19 mouse cellular contexts compared by ENCODE assay signal in the genomic region with DNA sequence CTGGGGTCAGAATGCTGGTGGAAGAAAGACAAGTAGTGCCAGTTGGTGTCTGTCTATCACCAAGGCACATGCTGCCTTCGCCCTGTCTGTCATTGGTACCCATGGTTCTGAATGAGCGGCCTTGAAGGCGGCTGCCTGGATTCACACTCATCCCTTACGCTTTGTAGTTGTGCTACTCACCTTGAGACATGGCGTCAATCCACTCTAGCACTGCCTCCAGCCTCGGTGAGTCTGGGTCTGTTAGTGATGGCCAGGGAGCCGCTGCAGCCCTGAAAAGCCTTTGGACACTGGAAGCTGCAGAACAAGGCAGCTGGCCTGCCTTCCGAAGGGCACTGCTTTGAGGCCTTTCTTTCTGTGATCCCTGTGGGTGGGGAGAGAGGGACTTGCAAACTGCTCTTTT. TPM values are rescaled to one million over a fixed set of nuclear protein-coding genes. Genes with fewer than 3 reads are reported as not detected.
"Had no signal": no experiment of that assay in that cellular context is flagged by ENCODE, and none has a peak within 500 bp of the region (broad histone marks: within the 10 kb centered on the region; RNA-seq: fewer than 3 reads in every experiment).

No protein-coding gene starts in this region.

- H3K4me3 ChIP-seq: midbrain, embryonic 10.5 days; midbrain, embryonic 12.5 days; myocyte; neural tube, embryonic 13.5 days; neural tube, embryonic 15.5 days had no signal

- H3K9ac ChIP-seq: liver, embryonic 14.5 days; lung, embryonic 14.5 days; midbrain, embryonic 12.5 days; neural tube, embryonic 13.5 days; neural tube, embryonic 15.5 days had no signal

- H3K27ac ChIP-seq: liver, embryonic 14.5 days; midbrain, embryonic 10.5 days; midbrain, embryonic 12.5 days; neural tube, embryonic 13.5 days; neural tube, embryonic 15.5 days had no signal

- H3K4me1 ChIP-seq: midbrain, embryonic 10.5 days; midbrain, embryonic 12.5 days; neural tube, embryonic 13.5 days; neural tube, embryonic 15.5 days had no signal

- ATAC-seq: midbrain, embryonic 16.5 days had no signal

- H3K27me3 ChIP-seq: midbrain, embryonic 12.5 days; neural tube, embryonic 13.5 days; neural tube, embryonic 15.5 days had no signal

- H3K4me2 ChIP-seq: lung, embryonic 14.5 days; midbrain, embryonic 12.5 days; neural tube, embryonic 13.5 days; neural tube, embryonic 15.5 days had no signal

- H3K36me3 ChIP-seq: midbrain, embryonic 10.5 days; midbrain, embryonic 12.5 days; neural tube, embryonic 13.5 days; neural tube, embryonic 15.5 days had no signal

- DNase-seq: lung, adult 18-20 months; lung, embryonic 14.5 days; midbrain, embryonic 14.5 days; retina, postnatal 1 day; right cerebral cortex, adult 18-20 months; right cerebral cortex, postnatal 25 days; right cerebral cortex, postnatal 4 days; spleen, adult 18-20 months; thymus, adult 18-20 months; thymus, postnatal 14 days; thymus, postnatal 36 days had no signal

- H3K9me3 ChIP-seq: midbrain, embryonic 10.5 days; neural tube, embryonic 13.5 days had no signal

RNA-seq across cellular contexts. Expression of a gene that starts 32.8 kb away (rescaled TPM):
- total RNA-seq: megakaryocyte-erythroid progenitor cell, adult 5-6 weeks had no signal
